Mouse (Mus musculus) brain, embryonic 18.5 days (tissue): ENCODE measurements at regions not wholly inside any gene's neighbourhood (a gene's known extent, or its start where the extent isn't known, plus 50 kb on each side); places are given as distances from the start of the nearest gene placed in this dataset.

ENCODE experiments used
- DNase-seq: peaks from one replicate; pipeline ENCODE4 v3.0.0-alpha.2; 2012; ENCODE audit warnings: low read depth, low spot score

DNA sequence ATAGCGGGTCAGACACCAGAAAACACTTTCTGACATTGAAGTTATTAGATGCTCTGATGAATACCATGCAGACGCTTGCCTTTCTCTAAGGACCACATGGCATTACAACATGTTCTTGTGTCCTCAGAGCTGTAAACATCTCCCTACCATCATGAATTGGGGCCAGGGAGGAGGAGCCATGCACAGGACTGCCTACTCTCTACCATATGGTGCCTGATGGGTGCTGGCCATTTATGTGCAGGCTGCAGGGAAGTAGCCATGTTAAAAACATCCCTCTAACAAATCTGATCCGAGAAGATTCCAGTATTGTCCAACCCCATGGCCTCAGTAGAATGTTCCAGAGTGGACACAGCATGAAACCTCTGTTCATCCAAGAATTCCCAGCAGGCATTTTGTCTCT is 330.1 kb upstream of the Camk1g start:
- DNase-seq: no peak

DNA sequence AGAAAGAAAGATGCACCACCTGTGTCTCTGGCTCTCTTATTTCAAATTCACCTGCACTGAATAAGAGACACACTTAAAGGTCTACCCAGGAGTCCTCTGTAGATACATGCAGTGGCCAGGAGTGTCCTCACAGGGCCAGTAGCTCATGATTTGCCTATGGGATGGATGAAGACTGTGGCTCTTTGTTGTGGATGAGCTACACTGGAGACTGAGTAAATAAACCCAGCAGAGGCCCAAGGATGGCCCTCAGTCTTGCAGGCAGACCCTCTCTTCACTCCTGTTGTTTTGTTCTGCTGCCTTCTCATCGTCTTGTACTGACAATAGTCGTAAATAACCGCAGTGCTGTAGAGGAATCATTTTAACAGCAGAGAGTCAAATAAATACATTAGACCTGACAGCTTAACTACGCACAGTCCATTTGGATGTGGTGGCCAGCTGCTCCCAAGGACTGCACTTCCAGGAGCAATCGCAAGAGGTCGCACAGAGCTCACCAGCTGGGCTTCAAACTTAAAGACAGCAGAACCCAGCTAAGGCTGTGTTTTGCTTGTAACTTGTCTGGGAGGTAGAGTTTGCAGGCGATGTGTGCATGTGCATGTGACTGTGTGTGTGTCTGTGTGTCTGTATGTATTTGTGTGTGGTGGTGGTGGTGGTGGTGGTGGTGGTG is 328.6 kb upstream of the Camk1g start:
- peak; percentile 52 for DNase-seq

DNA sequence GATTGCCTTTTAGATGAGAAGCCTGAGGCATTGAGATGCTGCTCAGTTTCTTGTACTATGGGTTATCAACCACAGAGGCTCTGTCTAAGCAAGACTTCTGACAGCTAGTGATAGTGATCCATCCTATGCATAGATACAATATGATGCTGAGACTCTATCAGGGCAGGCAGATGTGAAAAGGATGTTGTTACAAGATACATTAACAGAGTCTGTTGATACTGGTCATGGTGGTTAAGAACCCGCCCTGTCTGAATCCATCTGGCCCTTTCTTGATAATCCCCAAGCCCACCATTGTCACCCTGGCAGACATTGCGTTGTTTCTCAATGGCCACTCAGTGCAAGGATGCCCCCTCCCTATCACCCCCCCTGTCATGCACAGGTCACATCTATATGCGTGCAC is 327.8 kb upstream of the Camk1g start:
- no peak for DNase-seq

DNA sequence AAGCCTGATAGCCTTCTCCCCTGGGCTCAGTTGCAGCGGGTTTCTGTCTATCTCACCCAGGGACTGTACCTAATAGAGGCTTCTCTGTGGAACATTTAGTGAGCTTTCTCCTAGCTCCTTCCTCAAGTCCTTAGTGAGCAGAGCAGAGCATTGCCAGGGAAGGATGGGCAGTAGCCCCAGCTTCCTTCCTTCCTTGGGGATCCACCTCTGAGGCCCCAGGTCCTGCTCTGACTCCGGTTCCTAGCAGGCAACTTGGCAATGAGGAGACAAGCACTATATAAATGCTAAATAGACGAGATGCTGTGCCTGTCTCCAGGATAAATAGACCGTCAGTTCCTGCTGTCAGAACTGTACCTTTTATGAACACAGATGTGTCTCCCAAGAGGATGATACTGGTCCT is 326.9 kb upstream of the Camk1g start:
- no peak for DNase-seq

DNA sequence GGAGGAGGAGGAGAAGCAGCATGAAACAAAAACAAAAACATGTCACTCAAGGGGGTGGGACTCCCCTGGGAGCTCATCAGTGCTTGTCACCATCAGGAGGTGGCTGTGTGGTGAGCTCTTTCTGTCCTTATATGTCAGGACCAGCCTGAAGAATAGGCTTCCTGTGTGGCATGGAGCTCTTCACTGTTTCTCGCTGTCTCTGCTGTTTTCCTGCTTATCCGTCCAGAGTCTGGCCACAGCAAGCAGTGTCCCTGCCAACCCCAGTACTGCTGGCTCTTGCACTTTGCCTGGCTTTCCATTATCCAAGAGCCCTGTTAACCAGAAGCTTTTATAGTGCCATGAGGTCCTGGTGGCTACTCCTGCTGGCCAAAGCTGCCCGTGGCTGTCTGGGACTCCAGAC is 322.9 kb upstream of the Camk1g start:
- no peak for DNase-seq

DNA sequence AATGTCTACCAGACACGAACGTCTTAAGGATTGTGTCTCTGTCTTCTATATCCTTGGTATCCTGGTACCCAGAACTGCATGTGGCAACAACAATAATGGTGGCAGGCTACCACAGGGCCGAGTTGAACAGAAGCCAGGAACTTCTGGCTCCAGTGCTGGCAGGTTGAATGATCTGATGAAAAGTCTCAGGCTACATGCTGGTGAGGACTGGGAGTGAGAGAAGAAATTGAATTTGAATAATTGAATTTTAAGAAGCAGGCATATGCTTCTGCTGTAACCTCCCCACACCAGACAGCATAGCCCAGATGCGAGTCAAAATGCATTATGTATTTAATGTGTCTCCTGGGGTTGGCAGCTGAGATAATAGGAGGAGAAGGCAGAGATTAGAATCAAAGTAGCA is 319.5 kb upstream of the Camk1g start:
- no peak for DNase-seq

DNA sequence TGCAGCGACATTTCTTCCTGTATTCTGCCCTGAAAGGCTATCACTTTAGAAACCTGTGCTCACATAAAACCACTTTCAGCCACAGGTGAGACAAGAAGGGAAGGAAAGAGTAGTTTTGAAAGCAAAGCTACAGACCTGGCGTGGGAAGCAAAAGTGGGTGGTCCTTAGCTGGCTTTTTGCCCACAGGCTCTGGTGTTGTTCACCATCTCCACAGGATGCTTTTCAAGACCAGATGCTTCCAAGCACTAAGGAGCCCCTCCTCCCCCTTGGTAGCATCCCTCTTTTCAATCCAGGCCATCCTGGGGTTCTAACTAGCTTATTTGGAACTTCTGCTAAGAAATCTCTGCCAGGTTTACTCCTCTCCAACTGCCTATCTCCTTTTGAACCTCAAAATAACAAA is 312.8 kb upstream of the Camk1g start:
- no peak for DNase-seq

DNA sequence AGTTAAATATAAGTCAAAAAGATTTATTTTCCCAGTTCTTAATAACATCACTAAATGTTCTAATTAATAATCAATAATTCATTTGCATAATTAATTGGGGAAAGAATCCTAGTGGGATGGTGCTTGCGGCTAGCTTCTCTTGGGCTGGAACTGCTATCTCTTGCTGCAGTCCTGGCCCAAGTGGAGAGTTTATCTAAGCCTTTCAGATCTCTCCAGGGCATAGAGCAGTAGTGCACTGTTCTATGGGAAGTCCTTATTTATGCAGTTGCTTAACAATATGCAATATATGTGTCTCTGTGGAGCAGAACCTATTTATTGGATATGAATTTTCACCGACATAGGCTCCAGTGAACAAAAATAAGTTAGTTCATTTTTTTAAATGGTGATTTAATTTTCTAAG is 308.4 kb upstream of the Camk1g start:
- DNase-seq: no peak

DNA sequence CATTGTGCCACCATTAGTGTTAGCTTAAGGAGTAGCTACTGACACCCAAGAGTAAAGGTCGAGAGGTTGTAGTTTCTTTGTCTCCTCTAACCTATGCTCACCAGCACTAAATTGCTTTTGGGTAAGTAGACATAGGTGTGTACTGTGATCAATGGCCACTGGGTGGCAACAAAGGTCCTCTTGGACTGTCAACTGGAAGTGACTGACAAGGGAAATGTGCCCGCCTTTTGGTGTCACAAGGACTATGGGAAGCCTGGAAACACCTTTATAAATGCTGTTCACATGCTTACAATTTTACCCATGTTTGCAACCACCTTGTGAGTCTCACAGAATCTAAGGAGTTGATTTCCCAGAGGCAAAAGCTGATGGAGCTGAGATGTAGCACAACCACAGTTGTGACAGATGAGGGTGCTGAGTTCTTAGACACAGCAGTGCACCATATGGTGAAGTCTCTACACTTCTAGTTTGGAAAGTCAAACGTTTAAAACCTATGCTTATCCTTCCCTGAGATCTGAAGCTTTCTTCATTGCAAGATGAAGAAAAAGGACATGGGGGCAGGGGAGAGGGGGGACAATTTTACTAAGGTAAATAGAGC is 303.2 kb upstream of the Camk1g start:
- no peak for DNase-seq

DNA sequence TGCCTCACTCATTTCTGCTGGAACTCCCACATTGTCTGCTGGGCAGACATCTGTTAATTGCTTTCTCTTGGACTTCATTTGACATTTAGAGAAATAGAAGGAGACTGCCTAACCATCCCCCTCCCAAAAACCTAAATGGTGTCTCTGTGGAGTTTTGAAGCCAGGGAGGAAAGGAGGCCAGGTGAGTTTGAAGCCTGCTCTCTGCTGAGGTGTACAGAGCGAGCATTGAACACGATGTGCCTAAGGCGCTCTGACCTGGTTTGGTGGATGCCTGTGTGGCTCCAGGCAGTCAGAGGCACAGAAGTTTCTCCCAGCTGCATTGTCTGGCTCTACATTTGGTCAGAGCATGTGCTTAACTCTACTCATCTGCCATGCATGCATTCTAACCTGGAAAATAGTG is 302.6 kb upstream of the Camk1g start:
- no peak for DNase-seq

DNA sequence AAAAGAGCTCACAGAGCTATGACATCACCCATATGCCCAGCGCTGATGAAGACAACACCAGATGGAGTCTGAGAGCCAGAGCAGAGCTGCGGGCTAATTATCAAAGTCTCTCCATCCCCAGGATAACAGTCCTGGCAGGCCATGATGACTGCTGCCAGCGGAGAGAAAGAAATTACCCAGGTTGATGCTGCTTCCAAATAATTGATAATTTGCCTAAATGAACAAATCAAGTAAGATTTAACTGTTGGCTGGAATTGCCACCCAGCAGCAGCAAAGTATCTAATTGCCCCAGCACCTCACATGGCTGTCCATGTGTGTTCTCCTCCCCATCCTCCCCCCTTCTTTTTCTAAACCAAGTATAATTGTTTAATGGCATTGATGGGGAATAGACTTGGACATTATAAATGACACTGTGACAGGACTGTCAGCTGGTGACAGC is 301.7 kb upstream of the Camk1g start:
- no peak for DNase-seq

DNA sequence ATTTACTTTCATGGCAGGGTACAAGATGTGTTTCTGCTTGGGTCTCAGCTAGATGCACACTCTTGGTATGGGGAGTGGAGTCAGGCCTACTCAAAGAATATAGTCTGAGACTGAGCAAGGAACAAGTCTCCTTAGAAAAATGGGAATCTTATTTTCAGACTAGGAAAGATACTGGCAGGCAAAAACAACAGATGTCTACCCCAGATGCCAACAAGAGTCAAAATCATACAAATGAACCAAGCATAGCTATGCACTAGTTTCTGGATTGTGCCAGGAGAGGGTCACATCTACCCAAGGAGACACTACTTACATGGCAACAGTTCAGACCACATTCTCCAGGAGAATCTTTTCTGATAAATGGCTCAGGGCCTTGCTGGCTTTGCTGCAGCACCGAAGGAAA is 300.9 kb upstream of the Camk1g start:
- DNase-seq: no peak

DNA sequence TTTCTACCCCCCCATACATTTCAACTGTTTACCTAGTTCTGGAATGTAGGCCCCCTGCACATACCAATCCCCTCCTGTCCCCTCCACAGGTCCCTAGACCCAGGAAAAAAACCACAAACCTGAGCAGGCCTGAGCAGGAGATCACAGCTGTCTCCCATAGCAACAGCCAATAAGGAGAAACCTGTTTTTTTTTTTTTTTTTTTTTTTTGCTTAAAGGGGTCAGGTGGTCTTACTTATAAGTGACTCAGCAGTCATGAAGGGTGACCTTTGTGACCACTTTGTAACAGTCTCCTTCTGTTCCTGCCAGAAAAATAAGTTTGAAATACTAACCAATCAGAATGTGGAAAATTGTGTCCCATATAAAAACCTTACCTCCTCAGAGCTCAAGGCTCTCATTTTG is 299.9 kb upstream of the Camk1g start:
- DNase-seq: no peak

DNA sequence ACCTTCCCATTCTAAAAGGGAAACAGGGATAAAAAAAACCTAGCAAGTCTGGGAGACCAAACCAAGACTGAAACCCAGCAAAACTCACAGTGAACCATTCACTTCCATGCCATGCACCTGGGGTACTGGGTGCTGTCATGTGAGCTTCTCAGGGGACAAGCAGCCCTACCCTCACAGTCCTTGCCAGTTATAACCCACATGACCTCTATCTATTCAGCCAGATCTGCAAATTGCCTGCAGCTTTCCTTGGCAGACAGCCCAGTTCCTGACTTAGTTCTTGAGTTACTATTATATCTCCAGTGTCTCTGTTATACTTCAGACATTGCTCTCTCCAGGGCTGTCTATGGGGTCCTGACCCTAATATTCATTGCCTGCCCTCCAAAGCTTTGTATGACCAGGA is 298.7 kb upstream of the Camk1g start:
- no peak for DNase-seq

DNA sequence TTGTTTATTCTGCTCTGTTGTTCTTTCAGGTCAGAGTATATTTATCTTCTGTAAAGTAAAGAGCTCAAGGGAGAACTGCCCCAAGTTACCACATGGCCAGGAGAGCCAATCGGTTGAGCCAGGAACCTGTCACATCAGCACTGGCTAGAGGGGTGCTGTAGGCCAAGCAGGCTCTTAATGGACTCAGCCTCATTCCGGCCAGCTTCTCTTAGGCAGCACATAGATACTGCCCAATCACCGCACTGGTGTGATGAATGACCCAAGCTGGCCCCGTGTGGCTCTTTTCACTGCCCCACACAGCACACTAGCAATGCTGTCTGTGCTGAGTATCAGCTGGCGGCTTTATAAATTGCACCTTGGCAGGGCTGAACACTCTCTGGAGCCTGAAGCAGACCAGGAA is 295.8 kb upstream of the Camk1g start:
- DNase-seq: no peak

DNA sequence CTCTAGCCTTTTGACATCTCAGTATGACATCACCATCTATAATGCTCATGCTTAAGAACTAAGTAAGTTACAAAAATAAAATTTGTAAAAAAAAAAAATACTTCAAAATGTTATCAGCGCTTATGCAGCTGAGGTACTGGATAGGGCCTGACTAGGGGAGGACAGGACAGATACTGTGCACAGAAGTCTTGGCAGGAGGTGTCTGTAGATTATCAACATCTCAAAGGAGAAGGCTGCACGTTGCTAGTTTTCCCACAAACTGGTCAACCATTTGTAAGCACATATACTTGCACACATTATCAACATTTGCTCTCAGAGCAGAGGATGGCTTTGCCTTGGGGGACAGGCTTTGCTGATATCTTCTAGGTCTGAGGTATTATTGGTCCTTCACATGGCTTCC is 294.5 kb upstream of the Camk1g start:
- DNase-seq: no peak

DNA sequence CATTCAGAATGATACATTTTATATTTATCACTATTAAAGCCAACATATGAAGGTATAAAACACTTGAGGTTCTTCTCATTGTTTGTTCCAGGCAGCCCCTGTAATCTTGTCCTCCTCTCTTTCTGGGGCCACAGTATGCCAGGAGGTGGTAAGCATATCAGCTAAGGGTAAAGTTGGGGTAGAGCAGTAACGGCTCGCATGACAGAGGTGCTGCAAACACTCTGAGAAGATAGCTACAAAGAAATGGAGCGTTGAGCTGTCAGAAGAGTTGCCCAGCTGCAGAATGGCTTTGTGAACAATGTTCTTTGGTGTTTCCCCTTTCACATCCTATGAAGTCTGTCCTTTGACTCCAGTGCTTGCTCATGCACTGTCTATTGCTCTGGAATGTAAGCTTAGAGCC is 293.5 kb upstream of the Camk1g start:
- DNase-seq: no peak

DNA sequence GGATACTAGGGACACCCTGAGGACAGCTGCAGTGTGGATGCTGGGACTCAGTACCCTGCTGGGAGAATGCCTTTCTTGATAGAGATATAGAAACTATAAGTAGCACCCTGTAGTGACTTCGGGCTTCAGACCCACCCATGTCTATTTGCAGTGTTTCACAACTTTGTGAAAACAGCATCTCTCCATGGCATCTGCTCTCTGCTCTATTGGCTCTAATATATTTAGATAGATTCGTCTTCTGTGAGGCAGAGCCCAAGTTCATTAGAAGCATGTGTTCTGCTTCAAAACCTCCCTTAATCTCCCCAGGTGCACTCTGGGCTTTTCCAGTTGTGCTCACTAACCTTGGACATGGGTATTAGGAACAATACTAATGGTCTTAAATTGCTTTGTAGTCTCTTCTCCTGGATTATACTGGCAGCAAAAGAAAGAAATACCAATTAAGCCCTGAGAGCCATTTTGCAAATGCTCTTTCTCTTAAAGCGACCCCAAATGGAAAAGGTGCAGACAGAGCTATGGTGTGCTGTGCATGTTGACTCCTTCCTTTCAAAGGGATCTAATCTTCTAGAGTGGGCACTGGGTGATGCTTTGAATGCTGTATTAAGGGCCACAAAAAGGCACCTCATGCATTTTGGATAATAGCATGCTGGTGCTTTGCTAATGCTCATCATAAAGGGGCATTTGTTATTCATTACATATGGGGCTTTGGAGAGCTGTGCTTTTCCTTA is 292.2 kb upstream of the Camk1g start:
- DNase-seq: no peak

DNA sequence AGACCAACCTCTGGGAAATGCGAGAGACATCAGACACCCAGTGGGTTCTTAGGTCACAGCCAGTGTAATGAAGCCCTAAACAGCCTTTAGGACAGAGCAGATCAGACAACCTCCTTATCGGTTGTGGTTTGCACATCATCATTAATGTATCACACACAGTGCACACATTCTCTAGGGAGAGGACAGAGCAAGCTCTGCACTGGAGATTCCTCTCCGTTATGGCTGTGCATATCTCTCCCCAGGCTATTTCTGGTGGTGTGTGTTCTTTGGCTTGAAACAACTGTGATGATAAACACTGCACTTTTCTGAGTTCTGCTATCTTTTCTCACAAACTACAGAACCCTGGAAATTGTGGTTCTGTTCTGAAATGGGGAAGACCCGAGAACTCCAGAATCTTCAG is 291.3 kb upstream of the Camk1g start:
- DNase-seq: no peak

DNA sequence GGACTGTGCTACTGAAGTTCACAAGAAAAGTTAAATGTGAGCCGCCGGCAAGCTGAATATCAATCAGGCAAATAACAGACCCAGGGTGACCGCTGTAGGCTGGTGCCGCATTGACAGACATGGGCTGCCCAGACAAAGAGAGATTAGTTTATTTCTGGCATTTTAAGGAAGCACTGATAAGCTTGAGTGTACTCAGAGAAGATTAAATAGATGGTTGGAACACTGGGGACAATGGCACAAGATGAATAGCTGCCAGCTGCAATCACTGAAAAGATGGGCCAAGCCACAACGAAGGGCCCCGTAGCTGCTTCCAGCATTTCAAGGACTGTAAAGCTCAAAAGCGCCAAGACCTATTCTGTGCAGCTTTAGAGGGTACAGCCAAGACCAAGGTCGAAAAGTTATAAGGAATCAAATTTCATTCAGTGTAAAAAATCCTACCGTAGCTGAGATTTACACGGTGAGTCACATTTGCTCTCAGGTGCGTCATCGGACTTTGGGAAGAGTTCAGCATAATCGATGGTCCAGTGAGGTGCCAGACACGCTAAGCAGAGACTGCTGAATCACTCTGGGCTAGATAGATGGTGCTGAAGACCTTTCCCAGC is 285.1 kb upstream of the Camk1g start:
- DNase-seq: no peak

DNA sequence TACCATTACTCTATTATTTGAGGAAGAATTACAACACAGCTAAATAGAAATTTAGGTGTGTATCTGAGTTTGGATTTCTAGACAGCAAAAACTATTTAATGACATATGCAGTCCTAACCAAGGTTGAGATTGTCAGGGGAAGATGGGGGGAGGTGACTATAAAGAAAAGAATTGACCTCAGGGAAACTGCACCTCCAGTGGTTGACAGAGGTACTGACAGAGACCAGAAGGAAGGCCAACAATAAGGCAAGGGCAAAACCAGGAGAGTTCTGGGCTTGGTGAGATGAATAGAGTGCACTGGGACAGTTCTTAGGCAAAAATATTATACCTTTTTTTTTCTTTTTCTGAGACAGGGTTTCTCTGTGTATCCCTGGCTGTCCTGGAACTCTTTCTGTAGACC is 280.2 kb upstream of the Camk1g start:
- DNase-seq: no peak

DNA sequence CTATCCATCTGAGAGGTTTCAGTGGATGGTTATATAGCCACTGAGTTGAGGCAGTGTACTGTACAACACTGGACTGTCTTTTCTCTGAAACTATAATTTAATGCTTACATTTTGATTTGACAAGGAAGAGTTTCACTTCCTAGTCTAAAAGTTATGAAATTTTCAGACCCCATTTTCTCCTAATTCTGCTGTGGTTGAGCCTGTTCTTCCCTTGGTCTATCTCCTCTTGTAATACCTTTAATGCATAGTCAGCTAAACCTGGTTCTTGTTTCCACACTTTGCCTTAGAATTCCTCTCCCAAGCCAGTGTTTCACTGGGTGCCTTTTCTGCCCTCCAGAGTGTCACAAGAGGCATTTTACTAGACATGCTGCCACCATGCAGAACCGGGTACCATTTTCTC is 279.3 kb upstream of the Camk1g start:
- DNase-seq: no peak
